Mouse (Mus musculus) MEL (cell line): ENCODE data around the gene Tspan3. TPM values are rescaled to one million over a fixed set of nuclear protein-coding genes. Genes with fewer than 3 reads are reported as not detected.

ENCODE experiments used
- DNase-seq: peaks from one replicate; pipeline ENCODE4 v3.0.0; 2011; ENCODE audit warnings: low read depth, low spot score
- H3K27ac ChIP-seq: 2 replicates; pipeline ENCODE4 v1.5.1; 2012; ENCODE audit warnings: low read depth, mild to moderate bottlenecking, control low read depth, low read length, moderate library complexity; ENCODE audit not compliant: control insufficient read depth
- H3K27me3 ChIP-seq, 2 experiments: fragments of 150-350 bp in 1 of 2; sonication (generic) in 1 of 2; 2 replicates each; pipeline ENCODE4 v1.6.1; 2012; ENCODE audit warnings: low read length in 2 of 2, mild to moderate bottlenecking in 2 of 2, improper control_type of control experiment in 1 of 2, moderate library complexity in 1 of 2; ENCODE audit not compliant: insufficient read depth in 2 of 2, control insufficient read depth in 1 of 2
- H3K36me3 ChIP-seq, 2 experiments: 2 replicates each; pipeline ENCODE4 v1.6.1; 2012 to 2014; ENCODE audit warnings: low read length in 2 of 2, improper control_type of control experiment in 1 of 2, inconsistent platforms in 1 of 2, mild to moderate bottlenecking in 1 of 2; ENCODE audit not compliant: insufficient read depth in 2 of 2, control insufficient read depth in 1 of 2
- H3K4me1 ChIP-seq, 2 experiments: fragments of 150-350 bp in 1 of 2; sonication (generic) in 1 of 2; 2 replicates each; pipeline ENCODE4 v1.6.1; 2012; ENCODE audit warnings: low read length in 2 of 2, improper control_type of control experiment in 1 of 2, mild to moderate bottlenecking in 1 of 2; ENCODE audit not compliant: insufficient read depth in 2 of 2, control insufficient read depth in 1 of 2
- H3K4me3 ChIP-seq, 2 experiments: fragments of 150-350 bp in 1 of 2; sonication (generic) in 1 of 2; 2 replicates each; pipeline ENCODE4 v1.5.1; 2012; ENCODE audit warnings: low read depth in 2 of 2, low read length in 2 of 2, mild to moderate bottlenecking in 2 of 2, moderate library complexity in 2 of 2, control low read depth in 1 of 2, improper control_type of control experiment in 1 of 2; ENCODE audit not compliant: control insufficient read depth in 1 of 2, insufficient read depth in 1 of 2
- H3K79me2 ChIP-seq: 2 replicates; pipeline ENCODE4 v1.6.1; 2012; ENCODE audit warnings: mild to moderate bottlenecking, low read length, moderate library complexity; ENCODE audit not compliant: control insufficient read depth, poor library complexity, insufficient read depth
- H3K9ac ChIP-seq: 2 replicates; pipeline ENCODE4 v1.6.1; 2012; ENCODE audit warnings: low read depth, mild to moderate bottlenecking, control low read depth, low read length, moderate library complexity; ENCODE audit not compliant: control insufficient read depth, poor library complexity, severe bottlenecking
- H3K9me3 ChIP-seq: fragments of 150-350 bp; sonication (generic); replicated peaks from 2 replicates; pipeline ENCODE4 v1.6.1; 2012; ENCODE audit warnings: mild to moderate bottlenecking, low read length, improper control_type of control experiment, moderate library complexity; ENCODE audit not compliant: insufficient read depth
- BHLHE40 ChIP-seq: IDR thresholded peaks from 2 replicates; pipeline ENCODE4 v1.6.1; 2012; ENCODE audit warnings: low read depth, mild to moderate bottlenecking, inconsistent platforms, low read length, improper control_type of control experiment, borderline replicate concordance
- CHD2 ChIP-seq: IDR thresholded peaks from 2 replicates; pipeline ENCODE4 v1.6.1; 2011; ENCODE audit warnings: low read length, improper control_type of control experiment
- CTCF ChIP-seq, 3 experiments: IDR thresholded peaks in 2 of 3; conservative IDR thresholded peaks in 1 of 3; 2 replicates each; pipeline ENCODE4 v1.5.1; 2011 to 2012; ENCODE audit warnings: low read length in 3 of 3, low read depth in 2 of 3, mild to moderate bottlenecking in 2 of 3, improper control_type of control experiment in 1 of 3, inconsistent platforms in 1 of 3, mixed read lengths in 1 of 3, moderate library complexity in 1 of 3; ENCODE audit not compliant: control insufficient read depth in 1 of 3, insufficient read depth in 1 of 3, poor library complexity in 1 of 3, severe bottlenecking in 1 of 3
- ETS1 ChIP-seq: IDR thresholded peaks from 2 replicates; pipeline ENCODE4 v1.6.1; 2012; ENCODE audit warnings: low read depth, mild to moderate bottlenecking, inconsistent platforms, low read length, improper control_type of control experiment, moderate library complexity
- GABPA ChIP-seq: IDR thresholded peaks from 2 replicates; pipeline ENCODE4 v1.6.1; 2012; ENCODE audit warnings: low read depth, mild to moderate bottlenecking, inconsistent platforms, low read length, improper control_type of control experiment, moderate library complexity
- GATA1 ChIP-seq: IDR thresholded peaks from 2 replicates; pipeline ENCODE4 v1.6.1; 2011; ENCODE audit warnings: low read depth, low read length, improper control_type of control experiment
- HCFC1 ChIP-seq: IDR thresholded peaks from 2 replicates; pipeline ENCODE4 v1.6.1; 2012; ENCODE audit warnings: low read depth, mild to moderate bottlenecking, inconsistent platforms, low read length, improper control_type of control experiment, moderate library complexity
- JUND ChIP-seq: IDR thresholded peaks from 2 replicates; pipeline ENCODE4 v1.6.1; 2011; ENCODE audit warnings: low read depth, mild to moderate bottlenecking, improper control_type of control experiment, low read length
- KAT2A ChIP-seq: conservative IDR thresholded peaks from 2 replicates; pipeline ENCODE4 v1.6.1; 2012; ENCODE audit warnings: low read depth, low read length, improper control_type of control experiment, inconsistent platforms
- MAFK ChIP-seq: IDR thresholded peaks from 2 replicates; pipeline ENCODE4 v1.6.1; 2011; ENCODE audit warnings: low read depth, mild to moderate bottlenecking, low read length, improper control_type of control experiment, borderline replicate concordance
- MAZ ChIP-seq: IDR thresholded peaks from 2 replicates; pipeline ENCODE4 v1.6.1; 2012; ENCODE audit warnings: low read depth, mild to moderate bottlenecking, inconsistent platforms, low read length, improper control_type of control experiment
- MYB ChIP-seq: IDR thresholded peaks from 2 replicates; pipeline ENCODE4 v1.6.1; 2011; ENCODE audit warnings: mild to moderate bottlenecking, low read depth, low read length, improper control_type of control experiment
- MYC ChIP-seq: IDR thresholded peaks from 2 replicates; pipeline ENCODE4 v1.6.1; 2011; ENCODE audit warnings: low read depth, mild to moderate bottlenecking, low read length, improper control_type of control experiment, moderate library complexity
- NRF1 ChIP-seq: IDR thresholded peaks from 2 replicates; pipeline ENCODE4 v1.6.1; 2014; ENCODE audit warnings: low read depth, mild to moderate bottlenecking, inconsistent platforms, low read length, improper control_type of control experiment, moderate library complexity; ENCODE audit not compliant: poor library complexity, insufficient read depth, severe bottlenecking
- POLR2A ChIP-seq, 2 experiments: IDR thresholded peaks; 2 replicates each; pipeline ENCODE4 v1.6.1; 2011 to 2012; ENCODE audit warnings: low read length in 2 of 2, mild to moderate bottlenecking in 2 of 2, control low read depth in 1 of 2, improper control_type of control experiment in 1 of 2, low read depth in 1 of 2, moderate library complexity in 1 of 2; ENCODE audit not compliant: control insufficient read depth in 1 of 2, insufficient read depth in 1 of 2, poor library complexity in 1 of 2
- POLR2AphosphoS2 ChIP-seq: IDR thresholded peaks from 2 replicates; pipeline ENCODE4 v1.6.1; 2011; ENCODE audit warnings: low read length, improper control_type of control experiment
- POLR2AphosphoS5 ChIP-seq: IDR thresholded peaks from 2 replicates; pipeline ENCODE4 v1.6.1; 2012; ENCODE audit warnings: low read depth, borderline replicate concordance, mild to moderate bottlenecking, inconsistent platforms, low read length, moderate library complexity, mixed read lengths
- RAD21 ChIP-seq: IDR thresholded peaks from 2 replicates; pipeline ENCODE4 v1.6.1; 2011; ENCODE audit warnings: mild to moderate bottlenecking, low read depth, low read length, improper control_type of control experiment
- RCOR1 ChIP-seq: IDR thresholded peaks from 2 replicates; pipeline ENCODE4 v1.6.1; 2012; ENCODE audit warnings: low read depth, mild to moderate bottlenecking, inconsistent platforms, low read length, improper control_type of control experiment
- SIN3A ChIP-seq: IDR thresholded peaks from 2 replicates; pipeline ENCODE4 v1.6.1; 2012; ENCODE audit warnings: low read length, improper control_type of control experiment, inconsistent platforms
- SMC3 ChIP-seq: IDR thresholded peaks from 2 replicates; pipeline ENCODE4 v1.6.1; 2011; ENCODE audit warnings: low read depth, low read length, improper control_type of control experiment
- TAL1 ChIP-seq: IDR thresholded peaks from 2 replicates; pipeline ENCODE4 v1.6.1; 2012; ENCODE audit warnings: mild to moderate bottlenecking, inconsistent platforms, low read length, moderate library complexity, mixed read lengths
- TBP ChIP-seq: IDR thresholded peaks from 2 replicates; pipeline ENCODE4 v1.8.0; 2011; ENCODE audit warnings: low read depth, low read length, improper control_type of control experiment
- TCF12 ChIP-seq: IDR thresholded peaks from 2 replicates; pipeline ENCODE4 v1.6.1; 2014; ENCODE audit warnings: low read depth, mild to moderate bottlenecking, inconsistent platforms, low read length, improper control_type of control experiment, moderate library complexity
- UBTF ChIP-seq: IDR thresholded peaks from 2 replicates; pipeline ENCODE4 v1.6.1; 2012; ENCODE audit warnings: low read depth, mild to moderate bottlenecking, inconsistent platforms, low read length, improper control_type of control experiment, moderate library complexity, borderline replicate concordance; ENCODE audit not compliant: insufficient read depth
- ZC3H11A ChIP-seq: IDR thresholded peaks from 2 replicates; pipeline ENCODE4 v1.6.1; 2012; ENCODE audit warnings: low read depth, mild to moderate bottlenecking, inconsistent platforms, low read length, improper control_type of control experiment
- ZKSCAN1 ChIP-seq: IDR thresholded peaks from 2 replicates; pipeline ENCODE4 v1.6.1; 2012; ENCODE audit warnings: low read depth, mild to moderate bottlenecking, inconsistent platforms, low read length, improper control_type of control experiment, moderate library complexity
- ZMIZ1 ChIP-seq: IDR thresholded peaks from 2 replicates; pipeline ENCODE4 v1.6.1; 2012; ENCODE audit warnings: low read depth, mild to moderate bottlenecking, inconsistent platforms, low read length, improper control_type of control experiment, moderate library complexity
- ZNF384 ChIP-seq: IDR thresholded peaks from 2 replicates; pipeline ENCODE4 v1.6.1; 2012; ENCODE audit warnings: low read depth, mild to moderate bottlenecking, inconsistent platforms, low read length, improper control_type of control experiment
- polyA plus RNA-seq, 2 experiments: library from polyadenylated mRNA; stranded (reverse) in 1 of 2; unstranded in 1 of 2; fragments of >175 nt in 1 of 2; fragments of >200 nt in 1 of 2; gene quantifications; 2 replicates each; pipeline versions ENCODE4 v1.2.1 to v1.2.4; 2012; ENCODE audit warnings: low replicate concordance in 2 of 2, low read depth in 1 of 2; ENCODE audit not compliant: insufficient read length in 2 of 2, insufficient read depth in 1 of 2, missing spikeins in 1 of 2
- total RNA-seq: library from RNA; depleted of rRNA; stranded (reverse); fragments of 300-350 nt; gene quantifications from 2 replicates; pipeline ENCODE4 v1.2.3, GENCODE M21; 2012

Tspan3 gene
- total and polyA plus RNA-seq, 3 experiments: 49.5 to 87.3 (median 62.6) TPM

DNA sequence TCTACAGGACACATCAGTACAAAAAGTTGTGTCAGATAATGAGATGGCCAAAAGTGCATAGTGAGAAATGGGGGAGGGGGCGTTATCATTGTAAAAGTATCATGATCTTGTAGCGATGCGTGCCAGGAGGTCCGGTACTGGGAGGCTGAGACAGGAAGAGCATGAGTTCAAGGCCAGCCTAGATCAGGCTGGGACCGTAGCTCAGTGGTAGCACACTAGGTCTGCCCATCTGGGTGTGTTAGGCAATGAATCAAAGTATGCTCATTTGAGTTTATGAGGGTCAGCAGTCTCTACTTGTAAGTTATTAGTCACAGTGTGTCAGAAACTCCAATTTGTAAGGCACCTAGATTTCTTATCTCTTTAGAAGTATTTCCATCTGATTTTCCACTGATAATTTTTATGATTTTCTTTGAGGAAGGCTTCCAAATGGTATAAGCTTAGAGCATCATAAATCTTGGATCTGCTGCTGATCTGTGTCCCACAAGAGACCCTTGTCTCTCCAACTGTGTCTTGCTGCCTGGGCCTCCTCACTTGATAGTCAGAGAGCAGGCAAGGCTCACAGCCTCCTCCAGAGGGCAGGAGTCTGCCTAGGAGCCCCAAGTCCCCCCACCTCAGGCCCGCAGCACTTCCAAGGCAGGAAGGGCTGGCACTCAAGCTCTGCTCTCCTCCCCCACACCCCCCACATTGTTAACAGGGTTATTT lies 14.3 kb upstream of the Tspan3 start:
- Histone ChIP-seq H3K27ac (no peak overlapping the region), H3K9me3 (no peaks in the 10 kb centered on the region), H3K4me3 (peak overlapping the region; percentile 6 to 61), H3K9ac (peak overlapping the region; percentile 13; the same call in 1 of the 2 replicates), H3K27me3 (peaks cover 1 to 2% of the 10 kb centered on the region in 2 experiments; a peak in 3 of 4 replicates), H3K79me2 (no peaks in the 10 kb centered on the region), H3K4me1 (no peaks in the 10 kb centered on the region; a peak in 2 of 4 replicates), H3K36me3 (no peaks in the 10 kb centered on the region)
- TF ChIP-seq HCFC1 (no peak), POLR2AphosphoS2 (no peak), GATA1 (no peak), ZNF384 (no peak), MYB (no peak), TBP (no peak), NRF1 (no peak), CTCF (IDR thresholded peaks at IDR 0.05 in 2 of 3, conservative IDR thresholded peaks at IDR 0.05 in 1 of 3; ENCODE audit: control insufficient read depth in 1 of 3, insufficient read depth in 1 of 3, low read depth in 2 of 3, low read length in 3 of 3, poor library complexity in 1 of 3, severe bottlenecking in 1 of 3) (peak; percentile 32 to 58 (median 51); a peak in 5 of 6 replicates), SMC3 (peak; percentile 33), RCOR1 (no peak), RAD21 (peak; percentile 11; the same call in 1 of the 2 replicates), BHLHE40 (no peak), POLR2A (IDR thresholded peaks at IDR 0.05; ENCODE audit: control insufficient read depth in 1 of 2, insufficient read depth in 1 of 2, low read depth in 1 of 2, low read length in 2 of 2, poor library complexity in 1 of 2) (no peak), TCF12 (no peak), ETS1 (no peak), MAZ (peak; percentile 49; the same call in 1 of the 2 replicates), MAFK (no peak), CHD2 (no peak), ZC3H11A (0 out of 2 replicates have a peak, but pooled peaks have one; percentile 13)
- DNase-seq: peak; percentile 71

DNA sequence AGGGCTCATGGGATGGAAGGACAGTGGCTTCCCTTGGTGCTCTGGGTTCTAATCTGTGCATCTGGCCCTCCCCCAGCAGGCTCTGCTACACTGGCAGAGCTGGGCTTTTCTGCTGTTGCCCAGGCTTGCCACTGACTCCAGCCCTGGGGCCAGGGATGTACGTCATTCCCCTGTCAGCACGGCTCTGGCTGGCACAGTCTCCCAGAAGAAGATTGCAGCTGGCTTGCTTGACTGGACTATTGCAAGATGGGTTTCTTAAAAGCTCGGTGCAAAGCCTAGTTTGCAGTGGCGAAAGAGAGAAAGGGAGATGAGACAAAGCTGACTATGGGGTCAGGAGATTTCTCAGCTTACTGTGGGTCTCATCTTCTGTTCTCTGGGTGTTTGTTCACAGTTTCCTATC lies 12.1 kb upstream of the Tspan3 start:
- H3K4me3 ChIP-seq: no peak overlapping the region
- H3K9me3 ChIP-seq: no peaks in the 10 kb centered on the region
- no peak for DNase-seq
- no peaks in the 10 kb centered on the region for H3K36me3 ChIP-seq
- no peaks in the 10 kb centered on the region for H3K79me2 ChIP-seq
- H3K27ac ChIP-seq: no peak overlapping the region
- no peak for TF ChIP-seq MAZ
- TF ChIP-seq GABPA: no peak
- no peak for TF ChIP-seq POLR2A (IDR thresholded peaks at IDR 0.05; ENCODE audit: control insufficient read depth in 1 of 2, insufficient read depth in 1 of 2, low read depth in 1 of 2, low read length in 2 of 2, poor library complexity in 1 of 2)
- TF ChIP-seq MAFK: no peak
- no peak for TF ChIP-seq KAT2A
- no peak for TF ChIP-seq TCF12
- TF ChIP-seq UBTF: no peak
- no peak for TF ChIP-seq NRF1
- no peak for TF ChIP-seq TAL1
- TF ChIP-seq GATA1: no peak
- no peak for TF ChIP-seq JUND
- no peak for TF ChIP-seq ZKSCAN1
- TF ChIP-seq POLR2AphosphoS2: no peak
- TF ChIP-seq CHD2: no peak
- TF ChIP-seq ZMIZ1: no peak
- TF ChIP-seq MYC: no peak
- no peak for TF ChIP-seq POLR2AphosphoS5
- no peak for TF ChIP-seq SIN3A
- peaks cover 1 to 2% of the 10 kb centered on the region in 2 experiments; a peak in 3 of 4 replicates for H3K27me3 ChIP-seq
- H3K9ac ChIP-seq: no peak overlapping the region
- H3K4me1 ChIP-seq: no peaks in the 10 kb centered on the region; a peak in 2 of 4 replicates
